Mouse (Mus musculus): ENCODE results near the gene Aldh3b2. TPM values are rescaled to one million over a fixed set of nuclear protein-coding genes. Genes with fewer than 3 reads are reported as not detected.

Aldh3b2 gene
- total RNA-seq, 1 experiment, result 0.62 TPM

- TF ChIP-seq ZNF384 (IDR thresholded peaks at IDR 0.05; ENCODE audit: low read depth, low read length) (no peak), HCFC1 (IDR thresholded peaks at IDR 0.05; ENCODE audit: borderline replicate concordance, insufficient read depth, low read length) (no peak)
- Histone ChIP-seq H3K9ac (ENCODE audit: insufficient read depth, low read depth, low read length, poor library complexity, severe bottlenecking) (peak overlapping the region; percentile 1; the same call in 1 of the 2 replicates), H3K36me3 (ENCODE audit: control insufficient read depth, insufficient read depth, low read length, poor library complexity, severe bottlenecking) (no peaks in the 10 kb centered on the region; the same call in 1 of the 2 replicates), H3K9me3 (ENCODE audit: control insufficient read depth, insufficient read depth, low read depth, low read length) (no peaks in the 10 kb centered on the region), H3K4me3 (ENCODE audit: insufficient read depth in 1 of 2, low read depth in 1 of 2, low read length in 2 of 2, poor library complexity in 1 of 2, severe bottlenecking in 1 of 2) (peak overlapping the region in 1 of 2 experiments; percentile 95; a peak in 2 of 4 replicates), H3K27ac (ENCODE audit: insufficient read depth, low read depth, low read length, poor library complexity, severe bottlenecking) (no peak overlapping the region), H3K4me1 (ENCODE audit: control insufficient read depth in 2 of 2, insufficient read depth in 2 of 2, low read length in 2 of 2, poor library complexity in 1 of 2) (peaks cover 0 to 16% of the 10 kb centered on the region in 2 experiments; a peak in 2 of 4 replicates)
- no peak for DNase-seq (ENCODE audit: low read depth, low spot score)
- in situ Hi-C loops (cut with MboI; ENCODE audit: low sequenced_read_pairs in 2 of 2, unreplicated experiment in 2 of 2), result no loop called here
These were observed 27.1 kb downstream of the Aldh3b2 start for GRCm38 (mm10) chr19:3999121-3999730.

GRCm38 (mm10) chr19:4000119-4000900, 28.2 kb downstream of the Aldh3b2 start, which contains the start of the genes Nudt8 and Gm49405:
Gene Nudt8 (plus strand): TSS chr19:4000580.
Gene Gm49405 (plus strand): TSS chr19:4000626.
- peaks cover 0 to 17% of the 10 kb centered on the region in 2 experiments; a peak in 2 of 4 replicates for H3K4me1 ChIP-seq (ENCODE audit: control insufficient read depth in 2 of 2, insufficient read depth in 2 of 2, low read length in 2 of 2, poor library complexity in 1 of 2)
- in situ Hi-C loops (cut with MboI; ENCODE audit: low sequenced_read_pairs in 2 of 2, unreplicated experiment in 2 of 2), result no loop called here

GRCm38 (mm10) chr19:4000949-4001525, 28.9 kb downstream of the Aldh3b2 start:
- Histone ChIP-seq H3K9ac (ENCODE audit: insufficient read depth, low read depth, low read length, poor library complexity, severe bottlenecking) (peak overlapping the region; percentile 90), H3K4me1 (ENCODE audit: control insufficient read depth in 2 of 2, insufficient read depth in 2 of 2, low read length in 2 of 2, poor library complexity in 1 of 2) (peaks cover 0 to 17% of the 10 kb centered on the region in 2 experiments; a peak in 2 of 4 replicates), H3K36me3 (ENCODE audit: control insufficient read depth, insufficient read depth, low read length, poor library complexity, severe bottlenecking) (peaks cover 3% of the 10 kb centered on the region), H3K27ac (ENCODE audit: insufficient read depth, low read depth, low read length, poor library complexity, severe bottlenecking) (peak overlapping the region; percentile 79; the same call in 1 of the 2 replicates), H3K4me3 (ENCODE audit: insufficient read depth in 1 of 2, low read depth in 1 of 2, low read length in 2 of 2, poor library complexity in 1 of 2, severe bottlenecking in 1 of 2) (peak overlapping the region; percentile 92 to 95), H3K9me3 (ENCODE audit: control insufficient read depth, insufficient read depth, low read depth, low read length) (no peaks in the 10 kb centered on the region)
- no peak for TF ChIP-seq ZC3H11A (IDR thresholded peaks at IDR 0.05; ENCODE audit: borderline replicate concordance, low read depth, low read length)
- no peak for TF ChIP-seq ZNF384 (IDR thresholded peaks at IDR 0.05; ENCODE audit: low read depth, low read length)
- no peak for TF ChIP-seq MAFK (IDR thresholded peaks at IDR 0.05; ENCODE audit: insufficient read depth, low read depth, low read length)
- no peak for TF ChIP-seq HCFC1 (IDR thresholded peaks at IDR 0.05; ENCODE audit: borderline replicate concordance, insufficient read depth, low read length)
- TF ChIP-seq CHD2 (IDR thresholded peaks at IDR 0.05; ENCODE audit: low read depth, low read length), result no peak
- no peak for DNase-seq (ENCODE audit: low read depth, low spot score)
- in situ Hi-C loops (cut with MboI; ENCODE audit: low sequenced_read_pairs in 2 of 2, unreplicated experiment in 2 of 2), result no loop called here

More at GRCm38 (mm10) chr19:4000119-4000900, 28.2 kb downstream of the Aldh3b2 start, which contains the start of the genes Nudt8 and Gm49405:
- TF ChIP-seq ZC3H11A (IDR thresholded peaks at IDR 0.05; ENCODE audit: borderline replicate concordance, low read depth, low read length), result peak; percentile 30; the same call in 1 of the 2 replicates
- no peak for TF ChIP-seq ZNF384 (IDR thresholded peaks at IDR 0.05; ENCODE audit: low read depth, low read length)
- no peak for TF ChIP-seq CHD2 (IDR thresholded peaks at IDR 0.05; ENCODE audit: low read depth, low read length)
- TF ChIP-seq HCFC1 (IDR thresholded peaks at IDR 0.05; ENCODE audit: borderline replicate concordance, insufficient read depth, low read length), result peak; percentile 57; the same call in 1 of the 2 replicates
- TF ChIP-seq MAFK (IDR thresholded peaks at IDR 0.05; ENCODE audit: insufficient read depth, low read depth, low read length), result no peak
- peak within 1 kb of the TSS; percentile 79 for H3K27ac ChIP-seq (ENCODE audit: insufficient read depth, low read depth, low read length, poor library complexity, severe bottlenecking)
- H3K36me3 ChIP-seq (ENCODE audit: control insufficient read depth, insufficient read depth, low read length, poor library complexity, severe bottlenecking), result no peaks in the 10 kb centered on the region; the same call in 1 of the 2 replicates
- peak within 1 kb of the TSS; percentile 92 to 95 for H3K4me3 ChIP-seq (ENCODE audit: insufficient read depth in 1 of 2, low read depth in 1 of 2, low read length in 2 of 2, poor library complexity in 1 of 2, severe bottlenecking in 1 of 2)
- H3K9me3 ChIP-seq (ENCODE audit: control insufficient read depth, insufficient read depth, low read depth, low read length), result no peaks in the 10 kb centered on the region
- H3K9ac ChIP-seq (ENCODE audit: insufficient read depth, low read depth, low read length, poor library complexity, severe bottlenecking), result peak within 1 kb of the TSS; percentile 90
- peak; percentile 98 for DNase-seq (ENCODE audit: low read depth, low spot score)

- TF ChIP-seq ZC3H11A (IDR thresholded peaks at IDR 0.05; ENCODE audit: borderline replicate concordance, low read depth, low read length), result no peak
- TF ChIP-seq HCFC1 (IDR thresholded peaks at IDR 0.05; ENCODE audit: borderline replicate concordance, insufficient read depth, low read length), result no peak
- TF ChIP-seq ZNF384 (IDR thresholded peaks at IDR 0.05; ENCODE audit: low read depth, low read length), result no peak
- no peak for TF ChIP-seq CHD2 (IDR thresholded peaks at IDR 0.05; ENCODE audit: low read depth, low read length)
- TF ChIP-seq MAFK (IDR thresholded peaks at IDR 0.05; ENCODE audit: insufficient read depth, low read depth, low read length), result no peak
- Histone ChIP-seq H3K27ac (ENCODE audit: insufficient read depth, low read depth, low read length, poor library complexity, severe bottlenecking) (no peak overlapping the region), H3K9me3 (ENCODE audit: control insufficient read depth, insufficient read depth, low read depth, low read length) (no peaks in the 10 kb centered on the region), H3K4me3 (ENCODE audit: insufficient read depth in 1 of 2, low read depth in 1 of 2, low read length in 2 of 2, poor library complexity in 1 of 2, severe bottlenecking in 1 of 2) (no peak overlapping the region), H3K36me3 (ENCODE audit: control insufficient read depth, insufficient read depth, low read length, poor library complexity, severe bottlenecking) (peaks cover 9% of the 10 kb centered on the region), H3K4me1 (ENCODE audit: control insufficient read depth in 2 of 2, insufficient read depth in 2 of 2, low read length in 2 of 2, poor library complexity in 1 of 2) (peaks cover 0 to 17% of the 10 kb centered on the region in 2 experiments; a peak in 2 of 4 replicates), H3K9ac (ENCODE audit: insufficient read depth, low read depth, low read length, poor library complexity, severe bottlenecking) (no peak overlapping the region)
- no peak for DNase-seq (ENCODE audit: low read depth, low spot score)
- in situ Hi-C loops (cut with MboI; ENCODE audit: low sequenced_read_pairs in 2 of 2, unreplicated experiment in 2 of 2), result no loop called here
These were observed 29.6 kb downstream of the Aldh3b2 start for GRCm38 (mm10) chr19:4001752-4002151.
